Mouse (Mus musculus): ENCODE measurements around the gene Dhfr.

The Dhfr gene

GRCm38 (mm10) chr13:92393047-92393661, 38.6 kb downstream of the Dhfr start:
- no peak for DNase-seq (ENCODE audit: low spot score)

DNA sequence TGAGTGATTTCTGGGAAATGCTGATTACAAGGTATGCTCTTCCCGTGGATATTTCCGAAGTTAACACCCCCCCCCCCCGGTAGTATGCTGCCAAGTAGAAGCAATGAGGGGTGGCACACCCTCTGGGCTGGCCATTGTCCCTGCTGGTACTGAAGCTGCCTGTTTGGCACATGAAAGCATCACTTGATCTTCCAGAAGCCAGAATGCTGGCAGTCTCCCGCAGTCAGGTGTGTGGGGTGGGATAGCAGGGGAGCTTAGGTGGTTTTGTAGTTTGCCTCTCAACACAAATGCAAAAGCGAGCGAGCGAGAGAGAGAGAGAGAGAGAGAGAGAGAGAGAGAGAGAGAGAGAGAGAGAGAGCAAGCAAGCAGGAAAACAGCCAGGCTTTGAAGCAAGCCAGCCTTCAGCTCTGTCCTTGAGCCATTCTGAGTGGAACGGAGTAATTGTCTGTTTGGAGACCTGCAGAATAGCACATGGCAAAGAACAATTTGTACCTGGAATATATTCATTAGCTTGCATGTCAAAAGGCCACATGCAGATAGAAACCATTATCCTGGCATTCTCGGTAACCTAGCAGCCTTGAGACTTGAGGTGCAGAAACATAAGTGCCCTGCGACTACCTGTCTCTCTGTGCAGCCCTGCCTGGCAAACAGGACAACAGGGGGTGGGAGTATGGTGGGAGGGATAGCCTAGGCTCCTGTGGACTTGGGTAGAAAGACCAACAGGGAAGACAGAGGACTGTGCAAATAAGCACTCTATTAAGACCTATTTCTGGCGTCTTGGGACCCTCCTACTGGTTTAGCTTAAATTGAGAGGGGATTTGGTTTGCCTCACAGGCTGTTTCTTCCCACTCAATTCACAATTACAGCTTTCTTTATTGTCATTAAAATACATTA, 44.2 kb downstream of the Dhfr start:
- no peak for DNase-seq (ENCODE audit: low spot score)

- no peak for DNase-seq (ENCODE audit: low spot score)
These were observed 47.5 kb downstream of the Dhfr start for GRCm38 (mm10) chr13:92402063-92402462.

- no peak for DNase-seq (ENCODE audit: low spot score)
These were observed 49.0 kb downstream of the Dhfr start for GRCm38 (mm10) chr13:92403496-92403895.

GRCm38 (mm10) chr13:92410486-92410885, 56.0 kb downstream of the Dhfr start:
- peak; percentile 2 for DNase-seq (ENCODE audit: low spot score)

DNA sequence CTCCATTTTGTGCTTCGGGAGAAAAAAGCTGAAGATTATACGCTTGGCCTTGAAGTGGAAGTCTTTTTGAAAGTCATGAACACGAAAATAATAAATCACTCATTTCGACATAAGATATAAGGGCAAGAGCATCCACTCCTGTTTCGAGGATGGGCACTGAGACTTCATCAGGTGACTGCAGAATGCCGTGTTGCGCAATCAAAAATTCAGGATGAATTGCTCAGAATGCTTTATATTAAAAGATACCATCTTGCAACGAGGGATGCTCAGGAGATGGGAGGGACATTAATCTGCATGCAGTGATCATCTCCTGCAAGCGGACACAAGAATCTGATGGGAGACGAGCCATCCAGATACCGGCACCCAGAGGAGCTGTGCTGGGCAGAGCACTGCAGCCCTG, 65.1 kb downstream of the Dhfr start:
- DNase-seq (ENCODE audit: low spot score) = no peak

DNA sequence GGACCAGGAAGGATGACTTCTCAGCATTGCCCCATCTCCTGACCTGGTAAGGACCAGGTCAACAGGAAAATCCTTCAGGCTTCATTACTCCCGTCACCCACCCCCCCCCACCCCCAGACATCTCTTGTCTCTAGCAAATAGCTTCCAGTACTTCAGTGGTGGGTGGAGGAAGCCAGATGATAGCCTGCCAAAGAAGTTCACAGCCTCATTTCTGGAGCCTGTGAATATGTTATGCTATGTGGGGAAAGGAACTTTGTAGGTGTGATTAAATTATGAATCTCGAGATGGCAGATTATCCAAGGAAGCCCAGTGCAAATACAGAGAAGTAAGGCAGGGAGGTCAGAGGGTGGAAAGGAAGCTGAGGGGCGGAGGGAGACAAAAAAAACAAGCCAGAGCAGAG, 69.2 kb downstream of the Dhfr start:
- no peak for DNase-seq (ENCODE audit: low spot score)

GRCm38 (mm10) chr13:92425758-92426264, 71.3 kb downstream of the Dhfr start, which contains the start of gene Ankrd34b:
Gene Ankrd34b (plus strand): TSS chr13:92425896.
- peak; percentile 74 for DNase-seq (ENCODE audit: low spot score)

GRCm38 (mm10) chr13:92426294-92427051, 71.9 kb downstream of the Dhfr start:
- DNase-seq (ENCODE audit: low spot score) = peak; percentile 36

DNA sequence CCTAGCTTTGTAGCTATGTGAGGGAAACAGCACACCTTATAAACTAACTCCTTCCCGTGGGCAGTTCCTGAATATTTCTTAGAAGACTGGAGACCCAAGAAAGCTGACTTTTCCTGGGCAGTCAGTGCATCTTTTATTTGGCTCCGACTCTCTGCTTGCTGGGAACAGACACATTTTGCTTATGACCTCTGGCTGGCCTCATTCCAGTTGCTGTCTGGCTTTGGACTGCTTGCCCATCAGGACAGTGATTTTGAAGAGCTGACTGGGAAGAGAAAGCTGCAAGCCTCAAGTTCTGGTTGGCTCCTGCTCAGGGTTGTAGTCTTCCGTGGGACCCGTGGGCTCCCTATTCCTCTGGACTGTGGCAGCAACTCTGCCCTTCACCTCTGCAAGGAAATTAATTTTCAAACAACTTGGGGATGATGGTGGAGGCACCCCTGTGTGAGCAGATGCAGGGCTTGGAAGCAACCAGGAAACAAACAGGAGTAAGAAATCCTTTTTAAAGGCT, 72.9 kb downstream of the Dhfr start:
- no peak for DNase-seq (ENCODE audit: low spot score)
